Mouse (Mus musculus): ENCODE measurements around the gene Ndrg4. TPM values are rescaled to one million over a fixed set of nuclear protein-coding genes. Genes with fewer than 3 reads are reported as not detected.

Ndrg4 gene
- 0.37 TPM for polyA plus RNA-seq (2017; shearing (Covaris generic))

GRCm38 (mm10) chr8:95676631-95677030 is at the start of gene Ndrg4:
TSS of gene Ndrg4 (plus strand) at chr8:95676980.

GRCm38 (mm10) chr8:95633262-95634062 is 43.3 kb upstream of the Ndrg4 start, which contains the start of gene Gins3:
TSS of gene Gins3 (plus strand) at chr8:95633453.

GRCm38 (mm10) chr8:95715676-95716531 is 39.1 kb downstream of the Ndrg4 start, which contains the start of gene Setd6:
TSS of gene Setd6 (plus strand) at chr8:95715881.

Other genes with a start within 250 kb of the Ndrg4 start
- 42.0 TPM for gene Cfap20, start 242.1 kb upstream of the Ndrg4 start, polyA plus RNA-seq (2017; shearing (Covaris generic))
- 36.2 TPM for gene Csnk2a2, start 186.9 kb upstream of the Ndrg4 start, polyA plus RNA-seq (2017; shearing (Covaris generic))
- gene Ccdc113, start 142.9 kb upstream of the Ndrg4 start, polyA plus RNA-seq (2017; shearing (Covaris generic)), result not detected
- gene Prss54, start 100.6 kb upstream of the Ndrg4 start, polyA plus RNA-seq (2017; shearing (Covaris generic)), result not detected
- gene Gins3, start 43.5 kb upstream of the Ndrg4 start, polyA plus RNA-seq (2017; shearing (Covaris generic)), result 5.3 TPM
- gene Setd6, start 38.9 kb downstream of the Ndrg4 start, polyA plus RNA-seq (2017; shearing (Covaris generic)), result 88.3 TPM
- 126 TPM for gene Cnot1, start 130.5 kb downstream of the Ndrg4 start, polyA plus RNA-seq (2017; shearing (Covaris generic))
- 118 TPM for gene Sap18b, start 148.4 kb downstream of the Ndrg4 start, polyA plus RNA-seq (2017; shearing (Covaris generic))
- 8.1 TPM for gene Slc38a7, start 176.6 kb downstream of the Ndrg4 start, polyA plus RNA-seq (2017; shearing (Covaris generic))
- 73.1 TPM for gene Got2, start 211.6 kb downstream of the Ndrg4 start, polyA plus RNA-seq (2017; shearing (Covaris generic))

Measured in naive thymus-derived CD4-positive, alpha-beta T cell, adult 5 months (primary cell).